Mouse (Mus musculus): ENCODE data around the gene Rit1. TPM values are rescaled to one million over a fixed set of nuclear protein-coding genes. Genes with fewer than 3 reads are reported as not detected.

The Rit1 gene
- polyA plus RNA-seq, 1 experiment, result 42.5 TPM

DNA sequence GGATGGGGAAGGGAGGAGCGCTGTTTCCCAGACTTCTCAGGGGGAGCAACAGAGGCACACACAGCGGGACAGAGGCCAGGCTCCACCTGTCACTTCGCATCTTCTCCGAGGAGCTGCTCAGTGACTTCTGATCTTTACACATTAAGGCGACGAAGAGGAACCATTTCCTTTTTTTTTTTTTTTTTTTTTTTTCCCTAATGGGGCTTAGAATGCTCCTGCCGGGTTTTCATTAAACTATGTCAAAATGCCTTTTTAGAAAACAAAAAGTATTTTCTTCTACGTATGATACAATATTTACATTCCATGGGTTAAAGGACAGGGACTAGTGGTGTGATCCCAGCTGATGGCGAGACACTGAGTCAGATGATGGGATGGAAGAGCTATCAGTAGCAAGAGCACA is 28.9 kb downstream of the Rit1 start:
- Histone ChIP-seq H3ac (ENCODE audit: control insufficient read depth, insufficient read length, low read depth) (no peak overlapping the region), H3K79me2 (ENCODE audit: control insufficient read depth, insufficient read depth) (no peaks in the 10 kb centered on the region), H3K27me3 (ENCODE audit: control insufficient read depth, insufficient read depth, insufficient read length) (no peaks in the 10 kb centered on the region), H3K79me3 (ENCODE audit: low read depth) (no peaks in the 10 kb centered on the region), H3K36me3 (ENCODE audit: control insufficient read depth, insufficient read depth) (no peaks in the 10 kb centered on the region), H3K4me3 (ENCODE audit: insufficient read depth, poor library complexity, severe bottlenecking) (no peak overlapping the region)
- TF ChIP-seq CTCF (IDR thresholded peaks at IDR 0.05; ENCODE audit: control insufficient read depth, insufficient read depth, insufficient read length) (no peak), MYOG (IDR thresholded peaks at IDR 0.05; ENCODE audit: control insufficient read depth, extremely low read depth, insufficient read length) (no peak), MAX (IDR thresholded peaks at IDR 0.05) (no peak), USF1 (IDR thresholded peaks at IDR 0.05; ENCODE audit: low read depth) (no peak), MYOD1 (IDR thresholded peaks at IDR 0.05; ENCODE audit: control insufficient read depth, insufficient read length, low read depth) (no peak), FOSL1 (IDR thresholded peaks at IDR 0.05; ENCODE audit: insufficient read depth, low read length, poor library complexity, severe bottlenecking) (no peak), CEBPB (IDR thresholded peaks at IDR 0.05; ENCODE audit: low read depth) (no peak)

DNA sequence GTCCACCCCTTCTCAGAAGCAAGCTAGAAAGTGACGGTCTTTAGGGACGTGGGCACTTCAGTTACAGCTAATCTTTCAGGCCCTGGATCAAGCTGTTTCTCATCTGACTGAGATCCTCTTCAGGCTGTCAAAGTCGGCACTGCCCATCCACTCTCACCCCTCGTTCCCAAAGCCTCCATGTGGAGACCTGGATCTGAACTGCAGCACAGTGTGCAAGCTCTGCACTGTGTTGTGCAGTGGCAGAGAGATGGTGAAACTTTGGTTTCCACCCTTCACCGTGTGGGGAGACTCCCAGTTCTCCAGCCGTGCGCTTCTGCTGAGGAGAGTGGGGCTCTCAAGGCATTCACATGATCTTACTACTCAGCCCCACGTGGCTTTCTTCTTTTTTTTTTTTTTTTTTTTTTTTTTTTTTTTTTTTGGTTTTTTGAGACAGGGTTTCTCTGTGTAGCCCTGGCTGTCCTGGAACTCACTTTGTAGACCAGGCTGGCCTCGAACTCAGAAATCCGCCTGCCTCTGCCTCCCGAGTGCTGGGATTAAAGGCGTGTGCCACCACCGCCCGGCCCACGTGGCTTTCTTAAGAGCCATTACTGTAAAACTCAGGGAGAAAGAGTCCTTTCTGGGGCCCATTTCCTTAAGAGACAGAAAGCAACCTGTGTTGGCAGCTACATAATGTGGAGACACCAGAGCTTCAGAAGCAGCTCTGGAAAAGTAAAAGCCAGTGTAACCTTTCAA is 29.7 kb downstream of the Rit1 start:
- no peak overlapping the region for H3ac ChIP-seq (ENCODE audit: control insufficient read depth, insufficient read length, low read depth)
- no peak overlapping the region for H3K4me3 ChIP-seq (ENCODE audit: insufficient read depth, poor library complexity, severe bottlenecking)
- no peaks in the 10 kb centered on the region for H3K79me3 ChIP-seq (ENCODE audit: low read depth)
- H3K79me2 ChIP-seq (ENCODE audit: control insufficient read depth, insufficient read depth), result no peaks in the 10 kb centered on the region
- no peaks in the 10 kb centered on the region for H3K27me3 ChIP-seq (ENCODE audit: control insufficient read depth, insufficient read depth, insufficient read length)
- no peaks in the 10 kb centered on the region for H3K36me3 ChIP-seq (ENCODE audit: control insufficient read depth, insufficient read depth)
- TF ChIP-seq CTCF (IDR thresholded peaks at IDR 0.05; ENCODE audit: control insufficient read depth, insufficient read depth, insufficient read length) (no peak), FOSL1 (IDR thresholded peaks at IDR 0.05; ENCODE audit: insufficient read depth, low read length, poor library complexity, severe bottlenecking) (no peak), MAX (IDR thresholded peaks at IDR 0.05) (no peak), MYOG (IDR thresholded peaks at IDR 0.05; ENCODE audit: control insufficient read depth, extremely low read depth, insufficient read length) (no peak), MYOD1 (IDR thresholded peaks at IDR 0.05; ENCODE audit: control insufficient read depth, insufficient read length, low read depth) (no peak), CEBPB (IDR thresholded peaks at IDR 0.05; ENCODE audit: low read depth) (no peak)

DNA sequence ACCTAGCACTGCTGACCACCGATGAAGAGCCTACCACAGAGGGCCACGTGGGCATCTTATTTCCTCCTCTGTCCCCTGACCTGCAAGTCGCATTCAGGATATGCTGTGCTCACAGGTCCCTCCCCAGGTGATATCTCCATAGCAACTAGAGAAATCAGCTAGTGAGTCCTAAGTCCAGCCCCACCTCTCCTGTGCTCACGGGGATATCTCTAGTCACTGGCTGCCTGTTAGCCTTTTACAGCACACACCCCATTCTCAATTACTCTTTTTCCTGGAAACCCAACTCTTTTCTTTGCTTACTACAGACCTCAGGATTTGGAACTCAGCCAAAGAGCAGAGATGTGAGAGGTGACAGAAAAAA is 30.2 kb downstream of the Rit1 start:
- H3K79me2 ChIP-seq (ENCODE audit: control insufficient read depth, insufficient read depth), result no peaks in the 10 kb centered on the region
- H3K27me3 ChIP-seq (ENCODE audit: control insufficient read depth, insufficient read depth, insufficient read length), result no peaks in the 10 kb centered on the region
- no peak overlapping the region for H3ac ChIP-seq (ENCODE audit: control insufficient read depth, insufficient read length, low read depth)
- H3K4me3 ChIP-seq (ENCODE audit: insufficient read depth, poor library complexity, severe bottlenecking), result no peak overlapping the region
- no peaks in the 10 kb centered on the region for H3K79me3 ChIP-seq (ENCODE audit: low read depth)
- TF ChIP-seq MYOG (IDR thresholded peaks at IDR 0.05; ENCODE audit: control insufficient read depth, extremely low read depth, insufficient read length) (no peak), MYOD1 (IDR thresholded peaks at IDR 0.05; ENCODE audit: control insufficient read depth, insufficient read length, low read depth) (no peak), CEBPB (IDR thresholded peaks at IDR 0.05; ENCODE audit: low read depth) (no peak), FOSL1 (IDR thresholded peaks at IDR 0.05; ENCODE audit: insufficient read depth, low read length, poor library complexity, severe bottlenecking) (no peak)
- H3K36me3 ChIP-seq (ENCODE audit: control insufficient read depth, insufficient read depth), result no peaks in the 10 kb centered on the region

DNA sequence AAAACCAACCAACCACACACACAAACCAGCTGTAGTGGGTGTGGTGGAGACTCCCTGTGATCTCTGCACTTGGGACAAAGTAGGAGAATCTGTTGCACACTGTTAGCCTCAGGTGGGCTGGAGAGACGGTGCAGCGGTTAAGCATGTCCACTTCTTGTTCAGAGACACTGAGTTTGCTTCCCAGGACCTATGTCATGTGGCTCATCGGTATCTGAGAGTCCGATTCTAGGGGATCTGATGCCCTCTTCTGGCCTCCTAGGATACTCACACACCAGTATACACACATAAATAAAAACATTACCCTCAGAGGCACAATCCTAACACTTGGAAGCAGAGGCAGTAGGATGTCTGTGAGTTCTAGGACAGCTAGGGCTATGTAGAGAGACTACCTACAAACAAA is 37.6 kb downstream of the Rit1 start:
- no peak for TF ChIP-seq FOSL1 (IDR thresholded peaks at IDR 0.05; ENCODE audit: insufficient read depth, low read length, poor library complexity, severe bottlenecking)
- no peak for TF ChIP-seq USF1 (IDR thresholded peaks at IDR 0.05; ENCODE audit: low read depth)
- no peak for TF ChIP-seq CEBPB (IDR thresholded peaks at IDR 0.05; ENCODE audit: low read depth)
- no peak for TF ChIP-seq MAX (IDR thresholded peaks at IDR 0.05)
- TF ChIP-seq MYOG (IDR thresholded peaks at IDR 0.05; ENCODE audit: control insufficient read depth, extremely low read depth, insufficient read length), result no peak
- peak; percentile 8 for TF ChIP-seq CTCF (IDR thresholded peaks at IDR 0.05; ENCODE audit: control insufficient read depth, insufficient read depth, insufficient read length)
- TF ChIP-seq MYOD1 (IDR thresholded peaks at IDR 0.05; ENCODE audit: control insufficient read depth, insufficient read length, low read depth), result no peak
- Histone ChIP-seq H3ac (ENCODE audit: control insufficient read depth, insufficient read length, low read depth) (no peak overlapping the region), H3K36me3 (ENCODE audit: control insufficient read depth, insufficient read depth) (no peaks in the 10 kb centered on the region), H3K79me2 (ENCODE audit: control insufficient read depth, insufficient read depth) (no peaks in the 10 kb centered on the region), H3K79me3 (ENCODE audit: low read depth) (no peaks in the 10 kb centered on the region), H3K4me3 (ENCODE audit: insufficient read depth, poor library complexity, severe bottlenecking) (no peak overlapping the region), H3K27me3 (ENCODE audit: control insufficient read depth, insufficient read depth, insufficient read length) (no peaks in the 10 kb centered on the region)

DNA sequence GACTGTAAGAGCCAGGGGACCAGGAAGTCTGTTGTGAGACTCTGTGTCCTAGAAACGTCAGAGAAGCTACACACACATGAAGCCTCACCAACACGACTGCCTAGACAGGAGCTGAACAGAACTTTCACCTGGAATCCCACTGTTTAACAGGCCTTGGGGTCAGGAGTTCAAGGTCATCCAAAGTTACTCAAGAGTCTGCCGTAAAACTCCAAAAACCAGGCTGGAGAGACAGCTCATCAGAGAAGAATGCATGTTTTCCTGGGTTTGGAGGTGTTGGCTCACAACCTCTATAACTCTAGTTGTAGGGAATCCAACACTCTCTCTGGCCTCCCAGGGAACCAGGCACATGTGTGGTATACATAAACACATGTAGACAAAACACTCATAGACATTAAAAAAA is 38.9 kb downstream of the Rit1 start:
- H3K79me2 ChIP-seq (ENCODE audit: control insufficient read depth, insufficient read depth), result no peaks in the 10 kb centered on the region
- no peaks in the 10 kb centered on the region for H3K79me3 ChIP-seq (ENCODE audit: low read depth)
- H3K27me3 ChIP-seq (ENCODE audit: control insufficient read depth, insufficient read depth, insufficient read length), result no peaks in the 10 kb centered on the region
- TF ChIP-seq MYOD1 (IDR thresholded peaks at IDR 0.05; ENCODE audit: control insufficient read depth, insufficient read length, low read depth) (no peak), MAX (IDR thresholded peaks at IDR 0.05) (no peak), CTCF (IDR thresholded peaks at IDR 0.05; ENCODE audit: control insufficient read depth, insufficient read depth, insufficient read length) (no peak), MYOG (IDR thresholded peaks at IDR 0.05; ENCODE audit: control insufficient read depth, extremely low read depth, insufficient read length) (no peak), CEBPB (IDR thresholded peaks at IDR 0.05; ENCODE audit: low read depth) (no peak), USF1 (IDR thresholded peaks at IDR 0.05; ENCODE audit: low read depth) (no peak), FOSL1 (IDR thresholded peaks at IDR 0.05; ENCODE audit: insufficient read depth, low read length, poor library complexity, severe bottlenecking) (no peak)
- H3K4me3 ChIP-seq (ENCODE audit: insufficient read depth, poor library complexity, severe bottlenecking), result no peak overlapping the region
- no peaks in the 10 kb centered on the region for H3K36me3 ChIP-seq (ENCODE audit: control insufficient read depth, insufficient read depth)
- H3ac ChIP-seq (ENCODE audit: control insufficient read depth, insufficient read length, low read depth), result no peak overlapping the region

DNA sequence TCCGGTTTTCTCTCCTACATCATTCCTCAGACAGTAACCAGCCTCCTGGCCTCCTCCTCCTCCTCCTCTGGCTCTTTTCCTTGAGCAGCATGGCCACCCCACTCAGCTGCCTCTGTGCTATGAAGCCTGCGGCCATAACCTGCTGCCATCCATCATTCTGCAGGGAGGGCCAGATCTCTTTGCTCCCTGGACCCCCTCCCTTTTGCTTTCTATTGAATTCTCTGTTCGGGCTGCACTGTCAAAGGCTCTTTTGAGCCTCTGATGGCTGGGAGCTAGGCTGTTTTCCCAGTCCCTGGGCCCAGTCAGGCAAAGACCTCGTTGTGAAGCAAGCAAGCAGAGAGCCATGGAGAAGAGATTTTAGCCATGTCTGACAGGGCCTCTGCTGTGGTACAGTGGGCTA is 39.6 kb downstream of the Rit1 start:
- no peaks in the 10 kb centered on the region for H3K79me3 ChIP-seq (ENCODE audit: low read depth)
- no peaks in the 10 kb centered on the region for H3K79me2 ChIP-seq (ENCODE audit: control insufficient read depth, insufficient read depth)
- H3K36me3 ChIP-seq (ENCODE audit: control insufficient read depth, insufficient read depth), result no peaks in the 10 kb centered on the region
- no peak for TF ChIP-seq CEBPB (IDR thresholded peaks at IDR 0.05; ENCODE audit: low read depth)
- TF ChIP-seq USF1 (IDR thresholded peaks at IDR 0.05; ENCODE audit: low read depth), result no peak
- no peak for TF ChIP-seq CTCF (IDR thresholded peaks at IDR 0.05; ENCODE audit: control insufficient read depth, insufficient read depth, insufficient read length)
- TF ChIP-seq MYOG (IDR thresholded peaks at IDR 0.05; ENCODE audit: control insufficient read depth, extremely low read depth, insufficient read length), result no peak
- TF ChIP-seq MYOD1 (IDR thresholded peaks at IDR 0.05; ENCODE audit: control insufficient read depth, insufficient read length, low read depth), result no peak
- no peak for TF ChIP-seq MAX (IDR thresholded peaks at IDR 0.05)
- no peak for TF ChIP-seq FOSL1 (IDR thresholded peaks at IDR 0.05; ENCODE audit: insufficient read depth, low read length, poor library complexity, severe bottlenecking)
- H3K4me3 ChIP-seq (ENCODE audit: insufficient read depth, poor library complexity, severe bottlenecking), result no peak overlapping the region
- no peak overlapping the region for H3ac ChIP-seq (ENCODE audit: control insufficient read depth, insufficient read length, low read depth)
- H3K27me3 ChIP-seq (ENCODE audit: control insufficient read depth, insufficient read depth, insufficient read length), result no peaks in the 10 kb centered on the region
